Mouse (Mus musculus): ENCODE measurements around the gene Vmn1r151. TPM values are rescaled to one million over a fixed set of nuclear protein-coding genes. Genes with fewer than 3 reads are reported as not detected.

The Vmn1r151 gene
- not detected in 2 replicates for polyA plus RNA-seq (2012; rRNA removed)

GRCm38 (mm10) chr7:22499578-22499977 lies at the start of gene Vmn1r151:
Vmn1r151 (minus strand) TSS chr7:22499678.

GRCm38 (mm10) chr7:22534787-22535186 lies 35.3 kb upstream of the Vmn1r151 start, which contains the start of gene Gm8677:
Gm8677 (minus strand) TSS chr7:22534887.

GRCm38 (mm10) chr7:22522667-22523066 lies 23.2 kb upstream of the Vmn1r151 start, which contains the start of gene Vmn1r152:
Vmn1r152 (plus strand) TSS chr7:22522967.

GRCm38 (mm10) chr7:22463975-22464374 lies 35.5 kb downstream of the Vmn1r151 start, which contains the start of gene Gm10665:
Gm10665 (minus strand) TSS chr7:22464075.

Other genes starting within 250 kb of the Vmn1r151 start
- not detected in 2 replicates for gene Gm4187, start 170.0 kb downstream of the Vmn1r151 start, polyA plus RNA-seq (2012; rRNA removed)
- not detected in 2 replicates for gene Gm8660, start 128.6 kb downstream of the Vmn1r151 start, polyA plus RNA-seq (2012; rRNA removed)
- gene Vmn1r148, start 86.1 kb downstream of the Vmn1r151 start, polyA plus RNA-seq (2012; rRNA removed), result not detected in 2 replicates
- gene Vmn1r149, start 61.4 kb downstream of the Vmn1r151 start, polyA plus RNA-seq (2012; rRNA removed), result not detected in 2 replicates
- gene Gm10665, start 35.6 kb downstream of the Vmn1r151 start, polyA plus RNA-seq (2012; rRNA removed), result not detected in 2 replicates
- gene Vmn1r152, start 23.3 kb upstream of the Vmn1r151 start, polyA plus RNA-seq (2012; rRNA removed), result not detected in 2 replicates
- gene Gm8677, start 35.2 kb upstream of the Vmn1r151 start, polyA plus RNA-seq (2012; rRNA removed), result not detected in 2 replicates
- gene Gm4201, start 65.7 kb upstream of the Vmn1r151 start, polyA plus RNA-seq (2012; rRNA removed), result not detected in 2 replicates
- gene Gm4565, start 88.4 kb upstream of the Vmn1r151 start, polyA plus RNA-seq (2012; rRNA removed), result not detected in 2 replicates
- not detected in 2 replicates for gene Vmn1r155, start 158.3 kb upstream of the Vmn1r151 start, polyA plus RNA-seq (2012; rRNA removed)
- not detected in 2 replicates for gene Gm8693, start 192.6 kb upstream of the Vmn1r151 start, polyA plus RNA-seq (2012; rRNA removed)
- not detected in 2 replicates for gene Gm4567, start 220.0 kb upstream of the Vmn1r151 start, polyA plus RNA-seq (2012; rRNA removed)